Mouse (Mus musculus) midbrain, embryonic 12.5 days (tissue): ENCODE measurements around the gene Gm4969. TPM values are rescaled to one million over a fixed set of nuclear protein-coding genes. Genes with fewer than 3 reads are reported as not detected.

ENCODE experiments used
- ATAC-seq: fragments of 200-750 bp; cut with Nextera tagmentation; 2 replicates; pipeline ENCODE4 v1.8.0; 2017; ENCODE audit warnings: low read depth, moderate TSS enrichment, moderate library complexity; ENCODE audit not compliant: low FRiP score
- H3K27ac ChIP-seq: fragments of 300-500 bp; sonication (generic); replicated peaks from 2 replicates; pipeline ENCODE4 v1.5.1; 2016; ENCODE audit warnings: mild to moderate bottlenecking
- H3K27me3 ChIP-seq: fragments of 300-500 bp; sonication (generic); 2 replicates; pipeline ENCODE4 v1.6.1; 2016; ENCODE audit warnings: mild to moderate bottlenecking
- H3K36me3 ChIP-seq: fragments of 300-500 bp; sonication (generic); 2 replicates; pipeline ENCODE4 v1.6.1; 2016
- H3K4me1 ChIP-seq: fragments of 300-500 bp; sonication (generic); 2 replicates; pipeline ENCODE4 v1.6.1; 2016
- H3K4me2 ChIP-seq: fragments of 300-500 bp; sonication (generic); replicated peaks from 2 replicates; pipeline ENCODE4 v1.6.1; 2016; ENCODE audit warnings: mild to moderate bottlenecking, moderate library complexity
- H3K4me3 ChIP-seq: fragments of 300-500 bp; sonication (generic); 2 replicates; pipeline ENCODE4 v1.5.1; 2016; ENCODE audit warnings: mild to moderate bottlenecking
- H3K9ac ChIP-seq: fragments of 300-500 bp; sonication (generic); replicated peaks from 2 replicates; pipeline ENCODE4 v1.6.1; 2016; ENCODE audit warnings: mild to moderate bottlenecking, moderate library complexity
- H3K9me3 ChIP-seq: fragments of 300-500 bp; sonication (generic); 2 replicates; pipeline ENCODE4 v1.6.1; 2016; ENCODE audit warnings: mild to moderate bottlenecking
- WGBS: fragments of 180-500 bp; shearing (Covaris S2); methylation state at CpG from one replicate; pipeline ENCODE4 v1.1.7; 2016; 5-methylcytosine and 5-hydroxymethylcytosine counted together
- polyA plus RNA-seq: library from polyadenylated mRNA; unstranded; fragments of >200 nt; fragmentation: Nextera tagmentation; extraction: Ambion mirVana; gene quantifications from 2 replicates; pipeline ENCODE4 v1.2.1, GENCODE M21; 2016

Gm4969 gene
- polyA plus RNA-seq: 1.1 and 1.3 TPM in 2 replicates

GRCm38 (mm10) chr7:19118028-19118771 lies at the start of gene Gm4969:
Gm4969 (minus strand) TSS chr7:19118368.
- Histone ChIP-seq H3K4me3 (peak within 1 kb of the TSS; percentile 27), H3K27ac (no peak within 1 kb of the TSS), H3K9ac (no peak within 1 kb of the TSS), H3K4me1 (peaks cover 19% of the 10 kb centered on the region), H3K4me2 (peak within 1 kb of the TSS; percentile 44), H3K27me3 (peaks cover 19% of the 10 kb centered on the region), H3K9me3 (no peaks in the 10 kb centered on the region), H3K36me3 (no peaks in the 10 kb centered on the region)
- ATAC-seq: peak; percentile 3; the same call in 1 of the 2 replicates
- 20% methylated on average over 63 of the region's 64 CpGs for WGBS

GRCm38 (mm10) chr7:19166990-19167389 lies 48.8 kb upstream of the Gm4969 start:
- H3K36me3 ChIP-seq: no peaks in the 10 kb centered on the region
- no peak for ATAC-seq
- peaks cover 24% of the 10 kb centered on the region for H3K4me1 ChIP-seq
- WGBS: 97% methylated on average over 3 of the region's 3 CpGs
- peaks cover 49% of the 10 kb centered on the region for H3K27me3 ChIP-seq
- H3K9ac ChIP-seq: no peak overlapping the region
- H3K4me2 ChIP-seq: no peak overlapping the region
- no peaks in the 10 kb centered on the region for H3K9me3 ChIP-seq
- no peak overlapping the region for H3K4me3 ChIP-seq
- H3K27ac ChIP-seq: no peak overlapping the region

- Histone ChIP-seq H3K27ac (no peak within 1 kb of the TSS; the same call in 1 of the 2 replicates), H3K4me2 (peak within 1 kb of the TSS; percentile 33), H3K9ac (peak within 1 kb of the TSS; percentile 24; the same call in 1 of the 2 replicates), H3K9me3 (no peaks in the 10 kb centered on the region), H3K4me1 (peaks cover 20% of the 10 kb centered on the region), H3K36me3 (no peaks in the 10 kb centered on the region), H3K4me3 (0 out of 2 replicates have a peak within 1 kb of the TSS, but pooled peaks have one; percentile 4), H3K27me3 (peaks cover 57% of the 10 kb centered on the region)
- peak; percentile 47; the same call in 1 of the 2 replicates for ATAC-seq
- 15% methylated on average over 14 of the region's 14 CpGs for WGBS
These were observed 47.7 kb upstream of the Gm4969 start, which contains the start of gene Gipr for GRCm38 (mm10) chr7:19165656-19166423. Gipr (minus strand) TSS chr7:19166127.

GRCm38 (mm10) chr7:19164978-19165377 lies 46.8 kb upstream of the Gm4969 start:
- 2% methylated on average over 13 of the region's 13 CpGs for WGBS
- ATAC-seq: no peak
- H3K27ac ChIP-seq: no peak overlapping the region
- H3K36me3 ChIP-seq: no peaks in the 10 kb centered on the region
- H3K27me3 ChIP-seq: peaks cover 66% of the 10 kb centered on the region
- H3K4me3 ChIP-seq: 0 out of 2 replicates have a peak overlapping the region, but pooled peaks have one; percentile 1
- H3K4me2 ChIP-seq: peak overlapping the region; percentile 19; the same call in 1 of the 2 replicates
- H3K9me3 ChIP-seq: no peaks in the 10 kb centered on the region
- peaks cover 27% of the 10 kb centered on the region for H3K4me1 ChIP-seq
- 0 out of 2 replicates have a peak overlapping the region, but pooled peaks have one; percentile 24 for H3K9ac ChIP-seq

- Histone ChIP-seq H3K36me3 (no peaks in the 10 kb centered on the region), H3K27ac (no peak overlapping the region), H3K4me2 (0 out of 2 replicates have a peak overlapping the region, but pooled peaks have one; percentile 19), H3K27me3 (peaks cover 74% of the 10 kb centered on the region), H3K4me3 (no peak overlapping the region), H3K9ac (no peak overlapping the region), H3K4me1 (peaks cover 35% of the 10 kb centered on the region), H3K9me3 (no peaks in the 10 kb centered on the region)
- 1% methylated on average over 6 of the region's 6 CpGs for WGBS
- ATAC-seq: no peak
These were observed 46.0 kb upstream of the Gm4969 start for GRCm38 (mm10) chr7:19164189-19164588.

GRCm38 (mm10) chr7:19163752-19164151 lies 45.6 kb upstream of the Gm4969 start:
- H3K4me1 ChIP-seq: peaks cover 35% of the 10 kb centered on the region
- H3K9me3 ChIP-seq: no peaks in the 10 kb centered on the region
- H3K4me3 ChIP-seq: no peak overlapping the region
- 0 out of 2 replicates have a peak overlapping the region, but pooled peaks have one; percentile 19 for H3K4me2 ChIP-seq
- WGBS: 28% methylated on average over 12 of the region's 12 CpGs
- H3K27ac ChIP-seq: no peak overlapping the region
- no peaks in the 10 kb centered on the region for H3K36me3 ChIP-seq
- H3K27me3 ChIP-seq: peaks cover 77% of the 10 kb centered on the region
- no peak overlapping the region for H3K9ac ChIP-seq
- ATAC-seq: no peak

GRCm38 (mm10) chr7:19162928-19163327 lies 44.8 kb upstream of the Gm4969 start:
- H3K36me3 ChIP-seq: no peaks in the 10 kb centered on the region
- peaks cover 75% of the 10 kb centered on the region for H3K27me3 ChIP-seq
- no peak overlapping the region for H3K9ac ChIP-seq
- 83% methylated on average over 7 of the region's 7 CpGs for WGBS
- no peak overlapping the region for H3K27ac ChIP-seq
- no peak for ATAC-seq
- peaks cover 35% of the 10 kb centered on the region for H3K4me1 ChIP-seq
- H3K4me3 ChIP-seq: no peak overlapping the region
- H3K9me3 ChIP-seq: no peaks in the 10 kb centered on the region
- H3K4me2 ChIP-seq: no peak overlapping the region

GRCm38 (mm10) chr7:19160115-19160514 lies 41.9 kb upstream of the Gm4969 start:
- Histone ChIP-seq H3K9me3 (no peaks in the 10 kb centered on the region), H3K27me3 (peaks cover 63% of the 10 kb centered on the region), H3K9ac (peak overlapping the region; percentile 39), H3K4me1 (peaks cover 35% of the 10 kb centered on the region), H3K27ac (no peak overlapping the region), H3K36me3 (no peaks in the 10 kb centered on the region), H3K4me2 (peak overlapping the region; percentile 53), H3K4me3 (peak overlapping the region; percentile 35)
- ATAC-seq: no peak
- WGBS: 2% methylated on average over 19 of the region's 20 CpGs

- H3K4me1 ChIP-seq: peaks cover 28% of the 10 kb centered on the region
- H3K4me2 ChIP-seq: peak overlapping the region; percentile 53; the same call in 1 of the 2 replicates
- H3K9ac ChIP-seq: no peak overlapping the region
- WGBS: 15% methylated on average over 18 of the region's 18 CpGs
- H3K9me3 ChIP-seq: no peaks in the 10 kb centered on the region
- H3K36me3 ChIP-seq: no peaks in the 10 kb centered on the region
- no peak for ATAC-seq
- H3K27me3 ChIP-seq: peaks cover 56% of the 10 kb centered on the region
- no peak overlapping the region for H3K27ac ChIP-seq
- H3K4me3 ChIP-seq: no peak overlapping the region
These were observed 41.2 kb upstream of the Gm4969 start for GRCm38 (mm10) chr7:19159411-19159810.

GRCm38 (mm10) chr7:19158601-19159000 lies 40.4 kb upstream of the Gm4969 start:
- Histone ChIP-seq H3K27ac (no peak overlapping the region), H3K9me3 (no peaks in the 10 kb centered on the region), H3K36me3 (peaks cover 6% of the 10 kb centered on the region), H3K9ac (no peak overlapping the region), H3K4me3 (no peak overlapping the region), H3K4me1 (peaks cover 22% of the 10 kb centered on the region), H3K27me3 (peaks cover 48% of the 10 kb centered on the region), H3K4me2 (no peak overlapping the region)
- 68% methylated on average over 11 of the region's 11 CpGs for WGBS
- ATAC-seq: no peak

GRCm38 (mm10) chr7:19157160-19157800 lies 39.1 kb upstream of the Gm4969 start:
- H3K9me3 ChIP-seq: no peaks in the 10 kb centered on the region
- H3K27me3 ChIP-seq: peaks cover 34% of the 10 kb centered on the region
- peak; percentile 79 for ATAC-seq
- H3K27ac ChIP-seq: peak overlapping the region; percentile 68
- peaks cover 22% of the 10 kb centered on the region for H3K4me1 ChIP-seq
- peak overlapping the region; percentile 42 for H3K4me2 ChIP-seq
- 6% methylated on average over 30 of the region's 30 CpGs for WGBS
- H3K4me3 ChIP-seq: peak overlapping the region; percentile 14
- H3K36me3 ChIP-seq: peaks cover 19% of the 10 kb centered on the region
- peak overlapping the region; percentile 40 for H3K9ac ChIP-seq
